Mouse (Mus musculus): ENCODE results near the gene Angptl8. TPM values are rescaled to one million over a fixed set of nuclear protein-coding genes. Genes with fewer than 3 reads are reported as not detected.

The Angptl8 gene
- polyA plus RNA-seq, 1 experiment: 0.04 TPM

DNA sequence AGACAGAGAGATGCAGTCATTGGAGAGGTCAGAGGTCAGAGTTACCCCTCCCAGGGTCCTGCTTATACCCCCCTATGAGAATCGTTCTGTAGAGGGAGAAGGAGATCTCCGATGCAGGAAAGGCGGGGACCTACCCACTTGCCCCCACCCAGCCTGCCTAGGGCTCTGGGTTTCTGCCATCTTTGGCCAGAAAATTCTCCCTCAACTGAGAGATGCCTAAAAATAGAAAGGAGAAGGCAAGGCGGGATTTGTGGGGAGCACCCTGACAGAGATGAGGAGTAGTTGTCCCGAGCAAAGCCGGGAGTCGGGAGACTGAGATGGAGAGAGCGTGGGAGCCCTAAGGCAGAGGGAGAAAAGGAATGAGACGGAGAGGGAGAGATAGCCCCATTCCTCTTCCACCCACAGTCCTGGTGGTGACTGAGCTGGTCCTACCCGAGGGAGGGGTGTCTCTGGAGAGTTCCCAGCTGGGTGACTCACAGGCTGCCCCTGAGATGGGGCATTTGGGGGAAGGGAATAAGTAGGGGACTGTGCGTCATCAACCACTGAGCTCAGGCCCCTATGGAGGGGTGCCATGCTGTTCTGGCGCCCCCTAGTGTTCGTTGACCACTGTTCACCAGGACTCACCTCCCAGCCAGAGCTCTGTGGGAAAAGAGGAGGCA, 31.2 kb upstream of the Angptl8 start:
- peaks cover 1% of the 10 kb centered on the region for H3K79me3 ChIP-seq (ENCODE audit: low read depth)
- H3K36me3 ChIP-seq (ENCODE audit: control insufficient read depth, insufficient read depth): peaks cover 4% of the 10 kb centered on the region
- peak overlapping the region; percentile 7 for H3K4me3 ChIP-seq (ENCODE audit: insufficient read depth, poor library complexity, severe bottlenecking)
- H3ac ChIP-seq (ENCODE audit: control insufficient read depth, insufficient read length, low read depth): peak overlapping the region; percentile 44
- no peaks in the 10 kb centered on the region for H3K27me3 ChIP-seq (ENCODE audit: control insufficient read depth, insufficient read depth, insufficient read length)
- TF ChIP-seq MAX (IDR thresholded peaks at IDR 0.05): peak; percentile 73
- TF ChIP-seq MYOD1 (IDR thresholded peaks at IDR 0.05; ENCODE audit: control insufficient read depth, insufficient read length, low read depth): peak; percentile 9
- no peak for TF ChIP-seq CEBPB (IDR thresholded peaks at IDR 0.05; ENCODE audit: low read depth)
- TF ChIP-seq FOSL1 (IDR thresholded peaks at IDR 0.05; ENCODE audit: insufficient read depth, low read length, poor library complexity, severe bottlenecking): peak; percentile 92
- peak; percentile 88 for TF ChIP-seq CTCF (IDR thresholded peaks at IDR 0.05; ENCODE audit: control insufficient read depth, insufficient read depth, insufficient read length)
- TF ChIP-seq USF1 (IDR thresholded peaks at IDR 0.05; ENCODE audit: low read depth): no peak
- no peak for TF ChIP-seq MYOG (IDR thresholded peaks at IDR 0.05; ENCODE audit: control insufficient read depth, extremely low read depth, insufficient read length)
- peaks cover 8% of the 10 kb centered on the region for H3K79me2 ChIP-seq (ENCODE audit: control insufficient read depth, insufficient read depth)

DNA sequence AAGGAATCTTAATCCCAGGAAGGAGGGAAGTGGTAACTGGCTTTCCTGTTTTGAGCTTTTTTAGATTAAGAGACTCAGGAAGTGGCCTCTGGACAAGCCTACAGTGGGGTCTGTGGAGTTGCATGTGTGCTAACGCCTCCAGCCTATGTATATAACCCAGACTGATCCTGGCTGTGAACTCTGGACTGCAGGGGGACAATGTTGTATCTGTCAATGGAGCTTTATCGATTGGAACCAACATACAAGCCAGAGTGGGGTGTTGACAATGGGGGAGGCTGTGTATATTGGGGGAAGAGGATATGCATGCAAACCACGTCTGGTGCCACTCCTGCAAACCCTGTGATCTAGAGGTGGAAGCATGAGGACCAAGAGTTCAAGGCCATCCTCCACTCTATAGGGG, 28.9 kb upstream of the Angptl8 start:
- peaks cover 8% of the 10 kb centered on the region for H3K79me2 ChIP-seq (ENCODE audit: control insufficient read depth, insufficient read depth)
- peaks cover 4% of the 10 kb centered on the region for H3K36me3 ChIP-seq (ENCODE audit: control insufficient read depth, insufficient read depth)
- H3ac ChIP-seq (ENCODE audit: control insufficient read depth, insufficient read length, low read depth): no peak overlapping the region
- no peak overlapping the region for H3K4me3 ChIP-seq (ENCODE audit: insufficient read depth, poor library complexity, severe bottlenecking)
- TF ChIP-seq FOSL1 (IDR thresholded peaks at IDR 0.05; ENCODE audit: insufficient read depth, low read length, poor library complexity, severe bottlenecking) (no peak), MYOG (IDR thresholded peaks at IDR 0.05; ENCODE audit: control insufficient read depth, extremely low read depth, insufficient read length) (no peak), CEBPB (IDR thresholded peaks at IDR 0.05; ENCODE audit: low read depth) (no peak), USF1 (IDR thresholded peaks at IDR 0.05; ENCODE audit: low read depth) (no peak), MAX (IDR thresholded peaks at IDR 0.05) (no peak), CTCF (IDR thresholded peaks at IDR 0.05; ENCODE audit: control insufficient read depth, insufficient read depth, insufficient read length) (no peak), MYOD1 (IDR thresholded peaks at IDR 0.05; ENCODE audit: control insufficient read depth, insufficient read length, low read depth) (no peak)
- H3K27me3 ChIP-seq (ENCODE audit: control insufficient read depth, insufficient read depth, insufficient read length): no peaks in the 10 kb centered on the region
- peaks cover 1% of the 10 kb centered on the region for H3K79me3 ChIP-seq (ENCODE audit: low read depth)

DNA sequence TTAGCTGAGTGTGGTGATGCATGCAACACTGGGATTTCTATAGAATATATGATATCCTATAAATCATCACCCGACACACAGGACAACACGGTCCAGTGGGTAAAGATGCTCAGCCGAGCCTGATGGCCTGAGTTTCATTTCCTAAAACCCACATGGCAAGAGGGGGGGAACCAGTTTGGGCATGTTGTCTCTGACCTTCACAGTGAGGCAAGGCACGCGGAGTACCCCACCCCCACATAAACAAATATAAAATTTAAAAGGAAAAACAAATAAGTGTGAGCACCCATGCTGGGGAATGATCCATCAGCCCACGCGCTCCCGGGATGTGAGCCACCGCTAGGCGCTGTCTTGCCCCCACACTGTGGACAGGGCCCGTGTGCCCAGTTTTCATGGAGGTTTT, 28.3 kb upstream of the Angptl8 start:
- no peak for TF ChIP-seq MYOD1 (IDR thresholded peaks at IDR 0.05; ENCODE audit: control insufficient read depth, insufficient read length, low read depth)
- Histone ChIP-seq H3K79me3 (ENCODE audit: low read depth) (peaks cover 1% of the 10 kb centered on the region), H3ac (ENCODE audit: control insufficient read depth, insufficient read length, low read depth) (no peak overlapping the region), H3K36me3 (ENCODE audit: control insufficient read depth, insufficient read depth) (peaks cover 4% of the 10 kb centered on the region), H3K79me2 (ENCODE audit: control insufficient read depth, insufficient read depth) (peaks cover 8% of the 10 kb centered on the region), H3K27me3 (ENCODE audit: control insufficient read depth, insufficient read depth, insufficient read length) (no peaks in the 10 kb centered on the region), H3K4me3 (ENCODE audit: insufficient read depth, poor library complexity, severe bottlenecking) (no peak overlapping the region)

DNA sequence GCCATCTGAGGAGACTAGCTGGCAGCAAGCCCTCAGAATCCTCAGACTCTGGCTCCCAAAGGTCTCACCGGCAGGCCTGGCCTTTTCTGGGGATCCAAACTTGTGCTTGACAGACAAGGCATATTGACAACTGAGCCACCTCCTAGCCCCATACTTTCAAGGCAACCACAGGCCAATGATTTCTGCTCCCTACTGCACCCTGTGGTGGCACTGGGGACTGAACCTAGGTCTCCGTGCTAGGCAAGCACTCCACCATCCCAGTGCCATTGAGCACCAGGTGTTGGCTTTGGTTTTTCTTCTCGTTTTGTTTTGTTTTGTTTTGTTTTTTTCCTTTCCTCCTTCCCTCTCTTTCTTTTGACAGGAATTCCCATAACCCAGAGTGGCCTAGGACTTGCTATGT, 26.7 kb upstream of the Angptl8 start:
- no peak overlapping the region for H3ac ChIP-seq (ENCODE audit: control insufficient read depth, insufficient read length, low read depth)
- no peaks in the 10 kb centered on the region for H3K27me3 ChIP-seq (ENCODE audit: control insufficient read depth, insufficient read depth, insufficient read length)
- no peaks in the 10 kb centered on the region for H3K79me2 ChIP-seq (ENCODE audit: control insufficient read depth, insufficient read depth)
- TF ChIP-seq USF1 (IDR thresholded peaks at IDR 0.05; ENCODE audit: low read depth): no peak
- H3K79me3 ChIP-seq (ENCODE audit: low read depth): no peaks in the 10 kb centered on the region
- H3K4me3 ChIP-seq (ENCODE audit: insufficient read depth, poor library complexity, severe bottlenecking): no peak overlapping the region
- no peaks in the 10 kb centered on the region for H3K36me3 ChIP-seq (ENCODE audit: control insufficient read depth, insufficient read depth)

DNA sequence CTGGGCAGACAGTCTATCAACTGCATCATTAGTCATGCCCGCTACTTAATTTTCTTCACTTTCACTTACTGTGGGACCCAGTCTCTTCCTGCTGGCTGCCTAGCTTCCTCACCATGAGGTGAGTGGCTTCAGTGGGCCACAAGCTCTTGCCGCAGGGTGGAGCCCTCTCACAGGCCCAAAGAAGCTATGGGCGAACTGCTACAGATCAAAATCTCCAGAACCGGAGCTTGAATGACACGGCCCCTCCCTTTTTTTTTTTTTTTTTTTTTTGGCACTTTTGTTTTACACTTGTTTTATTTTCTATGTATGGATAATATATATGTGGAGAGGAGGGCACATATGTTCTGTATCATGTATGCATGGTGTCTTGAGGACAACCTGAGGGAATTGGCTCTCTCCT, 24.1 kb upstream of the Angptl8 start:
- no peaks in the 10 kb centered on the region for H3K36me3 ChIP-seq (ENCODE audit: control insufficient read depth, insufficient read depth)
- TF ChIP-seq CEBPB (IDR thresholded peaks at IDR 0.05; ENCODE audit: low read depth): no peak

DNA sequence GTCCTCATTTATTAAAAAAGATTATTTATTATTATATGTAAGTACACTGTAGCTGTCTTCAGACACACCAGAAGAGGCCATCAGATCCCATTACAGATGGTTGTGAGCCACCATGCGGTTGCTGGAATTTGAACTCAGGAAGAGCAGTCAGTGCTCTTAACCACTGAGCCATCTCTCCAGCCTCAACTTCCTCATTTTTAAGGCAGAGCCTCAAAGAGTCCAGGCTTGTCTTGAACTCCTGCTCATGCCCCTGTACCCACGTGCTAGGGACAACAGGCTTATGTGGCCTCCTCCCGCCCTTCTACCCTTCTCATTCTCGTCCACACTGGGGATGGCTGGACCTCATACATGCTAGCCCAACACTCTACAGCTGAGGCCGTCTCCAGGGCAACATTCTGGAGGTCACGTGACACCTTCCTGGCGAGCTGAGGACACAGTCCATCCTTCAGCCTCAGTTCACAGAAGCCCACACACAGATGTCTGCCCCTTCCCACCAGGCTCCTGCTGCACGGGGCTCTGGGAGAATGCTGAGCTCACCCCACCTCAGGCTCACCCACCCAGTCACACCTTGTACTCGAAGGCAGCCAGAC, 18.5 kb upstream of the Angptl8 start:
- Histone ChIP-seq H3ac (ENCODE audit: control insufficient read depth, insufficient read length, low read depth) (no peak overlapping the region), H3K27me3 (ENCODE audit: control insufficient read depth, insufficient read depth, insufficient read length) (no peaks in the 10 kb centered on the region), H3K36me3 (ENCODE audit: control insufficient read depth, insufficient read depth) (no peaks in the 10 kb centered on the region), H3K79me2 (ENCODE audit: control insufficient read depth, insufficient read depth) (no peaks in the 10 kb centered on the region), H3K4me3 (ENCODE audit: insufficient read depth, poor library complexity, severe bottlenecking) (no peak overlapping the region), H3K79me3 (ENCODE audit: low read depth) (no peaks in the 10 kb centered on the region)
- TF ChIP-seq CEBPB (IDR thresholded peaks at IDR 0.05; ENCODE audit: low read depth) (no peak), USF1 (IDR thresholded peaks at IDR 0.05; ENCODE audit: low read depth) (peak; percentile 21)

More for the DNA sequence above, 24.1 kb upstream of the Angptl8 start:
- Histone ChIP-seq H3K27me3 (ENCODE audit: control insufficient read depth, insufficient read depth, insufficient read length) (no peaks in the 10 kb centered on the region), H3K79me2 (ENCODE audit: control insufficient read depth, insufficient read depth) (no peaks in the 10 kb centered on the region), H3K79me3 (ENCODE audit: low read depth) (no peaks in the 10 kb centered on the region), H3ac (ENCODE audit: control insufficient read depth, insufficient read length, low read depth) (no peak overlapping the region), H3K4me3 (ENCODE audit: insufficient read depth, poor library complexity, severe bottlenecking) (no peak overlapping the region)

All from C2C12 (cell line).